Mouse (Mus musculus) splenic B cell, adult 2 months (primary cell): ENCODE measurements around the gene Krtap31-2.

Experiments used
- DNase-seq: peaks from one replicate; pipeline ENCODE4 v3.0.0-alpha.2; 2011; ENCODE audit warnings: low read depth, low spot score
- H3K27me3 ChIP-seq: 2 replicates; pipeline ENCODE4 v1.6.1; 2012; ENCODE audit warnings: mild to moderate bottlenecking, low read length, moderate library complexity, mixed read lengths; ENCODE audit not compliant: control insufficient read depth, poor library complexity, insufficient read depth, severe bottlenecking
- H3K36me3 ChIP-seq: 2 replicates; pipeline ENCODE4 v1.6.1; 2012; ENCODE audit warnings: mild to moderate bottlenecking, low read length, moderate library complexity, mixed read lengths; ENCODE audit not compliant: control insufficient read depth, poor library complexity, insufficient read depth, severe bottlenecking

Gene Krtap31-2

GRCm38 (mm10) chr11:99935991-99936390 lies at the start of gene Krtap31-2:
Gene Krtap31-2, plus strand, starts transcription at chr11:99936291.
- DNase-seq, result no peak
- no peaks in the 10 kb centered on the region for H3K36me3 ChIP-seq
- H3K27me3 ChIP-seq, result no peaks in the 10 kb centered on the region

DNA sequence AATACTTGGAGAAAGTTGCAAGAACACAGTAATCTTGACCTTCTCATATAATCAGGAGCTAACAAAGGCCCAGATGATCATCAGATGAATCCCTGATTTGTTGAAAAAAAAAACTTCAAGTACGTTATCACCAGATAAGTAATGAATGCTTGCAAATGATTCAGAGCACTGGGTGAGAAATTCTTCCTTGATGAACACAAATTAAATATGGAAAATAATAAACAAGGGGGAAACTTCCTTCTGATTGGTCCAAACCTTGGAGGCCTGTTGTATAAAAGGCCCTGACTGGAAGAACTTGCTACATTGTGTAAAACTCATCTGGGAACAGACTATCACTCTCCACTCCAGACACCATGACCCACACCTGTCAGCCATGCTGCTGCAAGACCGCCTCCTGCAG lies 28.5 kb upstream of the Krtap31-2 start, which contains the start of gene Krtap31-1:
Krtap31-1 (plus strand) TSS at position 301 of the 400 bp plus-strand sequence.
- no peaks in the 10 kb centered on the region for H3K27me3 ChIP-seq
- H3K36me3 ChIP-seq, result no peaks in the 10 kb centered on the region
- no peak for DNase-seq

DNA sequence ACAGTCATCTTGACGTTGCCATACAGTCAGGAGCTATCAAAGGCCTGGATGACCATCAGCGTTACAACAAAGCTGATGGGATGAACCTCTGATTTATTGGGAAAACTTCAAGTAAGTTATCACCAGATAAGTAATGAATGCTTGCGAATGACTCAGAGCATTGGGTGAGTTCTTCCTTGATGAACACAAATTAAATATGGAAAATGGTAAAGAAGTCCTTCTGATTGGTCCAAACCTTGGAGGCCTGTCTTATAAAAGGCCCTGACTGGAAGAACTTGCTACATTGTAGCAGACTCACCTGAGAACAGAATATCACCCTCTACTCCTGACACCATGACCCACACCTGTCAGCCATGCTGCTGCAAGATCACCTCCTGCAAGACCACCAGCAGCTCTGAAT lies 21.6 kb upstream of the Krtap31-2 start, which contains the start of gene Gm11565:
Gm11565 (plus strand) TSS at position 301 of the 400 bp plus-strand sequence.
- DNase-seq, result no peak
- H3K27me3 ChIP-seq, result no peaks in the 10 kb centered on the region
- H3K36me3 ChIP-seq, result no peaks in the 10 kb centered on the region

DNA sequence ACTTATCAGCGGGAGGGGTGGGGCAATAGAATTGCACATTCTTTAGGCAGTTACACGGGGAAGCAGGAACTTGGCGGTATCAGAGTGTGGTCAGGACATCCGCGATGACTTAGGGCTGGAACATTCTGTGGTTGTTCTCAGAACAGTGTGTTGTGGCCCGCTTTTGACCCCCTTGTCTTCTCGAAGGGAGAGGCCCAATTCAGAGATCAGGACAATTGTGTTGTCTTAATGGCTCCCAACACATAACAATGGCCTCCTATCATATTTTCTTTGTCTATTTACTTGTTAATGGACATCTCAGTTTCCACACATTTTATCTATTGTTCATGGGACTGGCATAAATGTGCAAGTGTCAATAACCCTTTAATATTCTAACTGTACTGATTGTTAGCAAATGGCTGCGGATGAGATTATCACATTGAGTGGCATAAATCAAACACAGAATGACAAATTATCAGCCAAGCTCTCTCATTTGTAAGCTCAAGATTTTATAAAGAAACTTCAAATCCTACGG lies 1.7 kb downstream of the Krtap31-2 start:
- DNase-seq, result no peak
- no peaks in the 10 kb centered on the region for H3K27me3 ChIP-seq
- H3K36me3 ChIP-seq, result no peaks in the 10 kb centered on the region

DNA sequence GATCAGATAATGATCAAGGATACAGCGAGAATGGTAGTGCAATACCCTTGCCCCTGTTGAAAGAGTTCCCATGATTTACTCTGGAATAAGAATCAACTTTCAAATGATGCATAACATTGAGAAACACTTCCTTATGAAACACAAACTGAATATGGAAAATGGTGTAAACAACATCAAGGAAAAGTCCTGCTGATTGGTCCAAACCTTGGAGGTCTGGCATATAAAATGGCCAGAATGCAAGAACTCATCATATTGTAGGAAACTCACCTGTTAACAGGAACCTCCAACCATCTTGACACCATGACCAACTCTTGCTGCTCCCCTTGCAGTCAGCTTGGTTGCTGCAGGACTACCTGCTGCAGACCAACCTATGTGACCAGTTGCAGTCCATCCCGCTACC lies 12.1 kb downstream of the Krtap31-2 start, which contains the start of gene Krtap9-5:
Krtap9-5 (plus strand) TSS at position 301 of the 400 bp plus-strand sequence.
- DNase-seq, result no peak
- Histone ChIP-seq H3K27me3 (no peaks in the 10 kb centered on the region), H3K36me3 (no peaks in the 10 kb centered on the region)

GRCm38 (mm10) chr11:99964213-99964612 lies 28.1 kb downstream of the Krtap31-2 start:
- H3K36me3 ChIP-seq, result no peaks in the 10 kb centered on the region
- H3K27me3 ChIP-seq, result no peaks in the 10 kb centered on the region
- no peak for DNase-seq

DNA sequence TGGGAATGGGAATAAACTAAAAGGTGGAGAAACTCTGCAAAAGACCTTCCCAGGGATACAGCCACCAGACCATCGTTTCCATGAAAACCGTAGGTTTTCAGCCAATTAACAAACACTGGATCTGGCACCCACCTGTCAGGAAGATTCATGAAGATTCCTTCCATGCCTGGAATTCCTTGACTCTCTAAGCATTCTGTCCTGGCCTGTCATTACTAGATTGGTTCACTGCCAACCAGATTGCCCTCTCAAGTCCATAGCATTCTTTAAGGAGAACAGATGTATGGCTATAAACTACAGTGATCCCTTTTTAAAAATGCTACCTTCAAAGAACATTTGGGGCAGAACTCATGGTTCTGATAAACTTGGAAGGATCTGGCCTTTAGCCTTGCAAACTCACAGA lies 29.9 kb downstream of the Krtap31-2 start:
- no peak for DNase-seq
- H3K27me3 ChIP-seq, result no peaks in the 10 kb centered on the region
- H3K36me3 ChIP-seq, result no peaks in the 10 kb centered on the region

GRCm38 (mm10) chr11:99978953-99979352 lies 42.9 kb downstream of the Krtap31-2 start, which contains the start of gene Krtap29-1:
Gene Krtap29-1, minus strand, starts transcription at chr11:99979053.
- no peaks in the 10 kb centered on the region for H3K36me3 ChIP-seq
- no peak for DNase-seq
- H3K27me3 ChIP-seq, result no peaks in the 10 kb centered on the region

GRCm38 (mm10) chr11:99982731-99983130 lies 46.6 kb downstream of the Krtap31-2 start:
- Histone ChIP-seq H3K36me3 (no peaks in the 10 kb centered on the region), H3K27me3 (no peaks in the 10 kb centered on the region)
- no peak for DNase-seq

DNA sequence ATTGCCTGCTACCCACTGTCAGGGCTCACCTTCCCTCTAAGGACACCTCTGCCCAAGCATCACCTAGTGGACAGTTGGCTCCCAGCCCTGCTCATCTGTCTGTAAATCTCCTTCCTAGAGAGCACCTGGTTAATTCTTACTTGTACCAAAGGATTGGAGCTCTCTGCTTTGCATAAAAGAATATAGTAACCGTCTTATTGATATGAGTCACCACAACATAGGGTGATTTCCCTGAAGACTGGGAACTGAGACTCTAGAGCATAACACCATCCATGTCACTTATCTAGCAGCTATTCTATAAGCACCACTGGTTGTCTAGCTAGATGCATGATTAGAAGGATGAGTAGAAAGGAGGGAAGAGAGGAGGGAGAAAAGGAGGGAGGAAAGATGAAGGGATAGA lies 47.4 kb downstream of the Krtap31-2 start:
- H3K27me3 ChIP-seq, result no peaks in the 10 kb centered on the region
- DNase-seq, result no peak
- H3K36me3 ChIP-seq, result no peaks in the 10 kb centered on the region

DNA sequence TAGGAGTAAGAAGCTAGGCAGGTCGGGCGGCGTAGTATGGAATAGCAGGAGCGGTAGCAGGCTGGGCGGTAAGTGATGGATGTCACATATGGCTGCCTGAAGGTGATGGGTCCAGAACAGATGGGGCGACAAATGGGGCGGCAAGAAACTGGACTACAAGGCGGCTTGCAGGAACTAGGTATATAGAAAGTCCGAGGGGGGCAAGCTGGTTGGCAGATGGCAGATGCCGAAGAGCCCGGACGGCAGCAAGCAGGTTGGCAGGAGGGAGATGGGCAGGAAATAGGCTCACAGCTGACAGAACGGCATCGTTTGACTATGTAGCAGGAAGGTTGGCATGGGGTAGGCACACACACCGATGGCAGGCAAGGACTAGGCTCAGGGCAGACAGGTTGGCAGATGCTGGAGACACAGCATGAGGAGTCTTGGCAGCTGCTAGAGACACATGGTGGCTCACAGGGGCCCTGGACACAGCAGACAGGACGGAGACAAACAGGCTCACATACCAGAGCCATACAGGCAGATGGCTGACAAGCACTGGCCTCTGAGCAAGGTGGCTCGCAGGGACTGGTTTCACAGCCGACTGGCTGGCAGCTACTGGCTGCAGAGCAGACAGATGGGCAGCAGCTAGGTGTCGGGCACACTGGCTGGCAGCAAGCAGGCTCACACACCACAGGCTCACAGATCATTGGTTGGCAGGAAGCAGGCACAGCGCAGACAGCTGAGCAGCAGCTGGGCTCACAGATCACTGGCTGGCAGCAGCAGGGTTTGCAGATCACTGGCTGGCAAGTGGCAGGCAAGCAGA lies 49.4 kb downstream of the Krtap31-2 start:
- H3K27me3 ChIP-seq, result no peaks in the 10 kb centered on the region
- DNase-seq, result no peak
- no peaks in the 10 kb centered on the region for H3K36me3 ChIP-seq

DNA sequence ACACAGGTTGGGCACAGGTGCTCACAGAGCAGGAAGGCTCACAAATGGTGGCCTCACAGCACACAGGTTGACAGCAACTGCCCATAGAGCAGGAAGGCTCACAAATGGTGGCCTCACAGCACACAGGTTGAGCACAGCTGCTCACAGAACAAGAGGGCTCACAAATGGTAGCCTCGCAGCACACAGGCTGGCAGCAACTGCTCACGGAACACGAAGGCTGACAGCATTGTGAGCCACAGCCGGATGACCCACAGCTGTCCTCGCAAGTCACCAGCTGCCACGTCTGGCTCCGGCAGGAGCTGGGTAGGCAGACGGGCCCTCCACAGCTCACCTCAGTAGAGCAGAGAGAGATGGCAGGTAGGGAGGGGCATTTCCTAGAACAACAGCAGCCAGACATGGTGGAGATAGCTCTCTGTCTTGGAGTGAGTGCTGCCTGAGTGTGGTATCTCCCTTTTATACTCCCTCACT lies 50.1 kb downstream of the Krtap31-2 start, which contains the start of gene Krtap16-1:
Krtap16-1 (minus strand) TSS at position 418 of the 468 bp plus-strand sequence.
- H3K36me3 ChIP-seq, result no peaks in the 10 kb centered on the region
- no peak for DNase-seq
- no peaks in the 10 kb centered on the region for H3K27me3 ChIP-seq
